Mouse (Mus musculus) 3T3-L1 (cell line): ENCODE results near the gene Cdk2ap2.

Experiments
- DNase-seq: peaks from one replicate; pipeline ENCODE4 v3.0.0-alpha.2; 2015; ENCODE audit warnings: low read depth, low spot score

Gene Cdk2ap2

DNA sequence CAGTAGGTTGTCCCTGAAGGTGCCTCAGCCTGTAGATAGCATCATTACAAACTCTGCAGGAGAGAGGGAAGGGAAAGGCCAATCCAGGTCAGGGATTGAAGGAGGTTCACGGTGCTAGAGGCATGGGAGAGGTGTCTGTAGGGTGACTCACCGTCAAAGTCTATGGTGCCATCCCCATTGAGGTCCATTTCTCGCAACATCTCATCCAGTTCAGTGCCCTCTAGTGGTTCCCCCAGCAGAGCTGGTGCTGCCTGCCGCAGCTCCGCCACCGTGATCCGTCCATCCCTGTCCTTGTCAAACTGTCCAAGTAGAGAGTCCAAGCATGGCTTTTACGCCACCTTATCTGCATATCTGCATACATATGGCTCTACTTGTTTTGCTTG is 39.0 kb downstream of the Cdk2ap2 start:
- DNase-seq = peak; percentile 80

DNA sequence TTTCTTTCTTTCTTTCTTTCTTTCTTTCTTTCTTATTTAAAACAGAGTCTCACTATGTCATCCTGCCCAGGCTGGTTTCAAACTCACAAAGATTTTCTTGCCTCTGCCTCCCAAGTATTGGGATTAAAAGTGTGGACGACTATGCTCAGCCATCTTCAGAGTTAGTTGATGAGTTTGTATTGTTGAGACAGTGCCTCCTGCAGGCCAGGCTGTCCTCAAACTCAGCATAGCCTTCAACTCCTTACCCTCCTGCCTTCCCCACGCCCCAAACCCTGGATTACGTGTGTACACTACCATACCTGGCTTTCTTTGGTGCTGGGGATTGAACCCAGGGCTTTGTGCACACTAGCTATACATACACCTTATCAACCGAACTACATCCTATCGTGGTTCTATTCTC is 39.5 kb downstream of the Cdk2ap2 start:
- peak; percentile 48 for DNase-seq

DNA sequence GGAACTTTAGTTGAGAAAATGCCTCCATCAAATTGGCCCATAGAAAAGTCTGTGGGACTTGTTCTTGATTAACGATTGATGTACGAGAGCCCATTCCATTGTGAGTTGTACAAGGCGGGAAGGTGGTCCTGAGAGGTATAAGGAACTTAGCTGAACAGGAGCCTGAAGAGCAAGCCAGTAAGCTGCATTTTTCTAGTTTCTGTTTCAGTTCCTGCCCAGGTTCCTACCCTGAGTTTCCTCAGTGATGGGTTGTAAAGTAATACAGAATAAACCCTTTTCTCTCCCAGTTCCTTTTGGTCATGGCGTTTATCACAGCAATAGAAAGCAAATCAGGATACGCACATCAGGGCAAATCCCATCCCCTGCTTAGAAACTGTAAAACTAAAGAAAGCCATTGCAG is 40.9 kb downstream of the Cdk2ap2 start:
- DNase-seq = no peak

DNA sequence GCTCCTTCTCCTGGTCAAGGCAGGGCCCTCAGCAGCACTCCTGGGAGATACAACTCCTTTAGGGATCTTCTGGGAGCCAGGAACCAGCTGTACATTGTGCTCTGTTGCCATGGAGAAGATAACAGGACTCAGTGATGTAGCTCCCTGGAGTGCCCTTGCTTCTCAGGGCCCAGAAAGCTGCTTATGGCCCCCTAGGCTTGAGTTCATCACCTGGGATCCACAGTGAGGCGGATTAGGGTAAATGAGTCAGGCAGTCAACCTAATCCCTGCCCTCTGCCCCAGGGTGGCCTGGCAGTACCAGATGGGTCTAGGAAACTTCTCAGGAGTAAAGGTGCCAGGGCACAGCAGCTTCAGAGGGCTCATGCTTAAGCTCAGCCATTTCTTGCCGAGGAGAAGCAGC is 42.5 kb downstream of the Cdk2ap2 start, which contains the start of gene Gpr152:
Gene Gpr152, plus strand, starts transcription at position 342 of the 400 bp plus-strand sequence.
- no peak for DNase-seq

DNA sequence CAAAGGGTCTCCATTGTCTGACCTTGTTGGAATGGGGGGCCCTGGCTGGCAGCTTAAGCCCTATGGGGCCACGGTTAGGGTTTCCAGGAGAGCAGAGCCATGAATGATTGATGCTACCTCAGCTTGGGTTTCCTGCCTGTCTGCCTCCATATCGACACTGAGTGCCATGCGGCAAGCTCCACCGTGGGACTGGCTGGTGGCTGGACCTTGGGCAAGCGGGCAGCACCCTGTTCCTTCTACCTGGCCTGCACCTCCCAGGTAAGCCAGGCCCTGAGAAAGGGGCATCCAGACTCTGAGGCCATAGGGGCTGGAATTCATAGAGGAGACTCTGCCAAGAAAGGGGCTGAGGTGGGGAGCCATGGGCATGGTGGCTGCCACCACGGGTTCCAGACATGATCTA is 43.2 kb downstream of the Cdk2ap2 start:
- no peak for DNase-seq

DNA sequence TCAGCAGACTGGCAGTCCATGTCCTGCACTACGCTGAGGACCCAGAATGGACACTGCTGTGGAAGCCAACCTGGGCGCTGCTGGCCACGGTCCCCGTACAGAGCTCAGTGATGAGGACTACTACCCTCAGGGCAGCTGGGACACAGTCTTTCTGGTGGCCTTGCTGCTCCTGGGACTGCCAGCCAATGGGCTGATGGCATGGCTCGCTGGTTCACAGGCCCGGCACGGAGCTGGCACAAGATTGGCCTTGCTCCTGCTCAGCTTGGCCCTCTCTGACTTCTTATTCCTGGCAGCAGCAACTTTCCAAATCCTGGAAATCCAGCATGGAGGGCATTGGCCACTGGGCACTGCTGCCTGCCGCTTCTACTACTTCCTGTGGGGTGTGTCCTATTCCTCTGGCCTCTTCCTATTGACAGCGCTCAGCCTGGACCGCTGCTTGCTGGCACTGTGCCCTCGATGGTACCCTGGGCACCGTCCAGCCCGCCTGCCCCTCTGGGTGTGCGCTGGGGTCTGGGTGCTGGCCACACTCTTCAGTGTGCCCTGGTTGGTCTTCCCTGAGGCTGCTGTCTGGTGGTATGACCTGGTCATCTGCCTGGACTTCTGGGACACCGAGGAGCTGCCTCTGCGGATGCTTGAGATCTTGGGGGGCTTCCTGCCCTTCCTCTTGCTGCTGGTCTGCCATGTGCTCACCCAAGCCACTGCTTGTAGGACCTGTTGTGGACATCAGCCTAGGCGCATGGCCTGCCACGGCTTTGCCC is 45.6 kb downstream of the Cdk2ap2 start:
- DNase-seq = no peak

DNA sequence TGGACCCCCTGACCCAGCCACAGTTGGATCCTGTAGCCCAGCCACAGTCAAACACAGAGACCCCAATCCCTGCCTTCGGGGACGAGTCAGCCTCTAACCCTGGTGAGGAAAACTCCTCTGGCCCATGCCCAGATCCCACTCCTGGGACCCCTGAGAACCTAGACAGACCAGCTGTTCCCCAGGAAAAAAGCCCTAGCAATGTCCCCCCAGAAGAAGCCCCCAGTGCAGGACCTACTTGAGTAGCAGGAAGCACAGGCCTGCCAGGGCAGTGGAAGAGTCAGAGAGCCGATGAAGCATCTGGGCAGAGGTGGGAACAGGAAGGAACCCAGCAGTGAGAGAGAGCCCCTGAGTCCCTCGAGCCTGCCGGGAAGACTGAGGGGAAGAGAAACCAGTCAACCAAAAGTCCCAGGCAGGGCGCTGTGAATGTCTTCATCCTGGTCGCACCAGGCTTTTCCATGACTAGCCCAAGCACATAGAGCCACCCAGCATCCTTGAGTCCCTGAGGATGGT is 46.8 kb downstream of the Cdk2ap2 start, which contains the start of gene Cabp4:
Gene Cabp4, minus strand, starts transcription at position 275 of the 510 bp plus-strand sequence.
- no peak for DNase-seq

DNA sequence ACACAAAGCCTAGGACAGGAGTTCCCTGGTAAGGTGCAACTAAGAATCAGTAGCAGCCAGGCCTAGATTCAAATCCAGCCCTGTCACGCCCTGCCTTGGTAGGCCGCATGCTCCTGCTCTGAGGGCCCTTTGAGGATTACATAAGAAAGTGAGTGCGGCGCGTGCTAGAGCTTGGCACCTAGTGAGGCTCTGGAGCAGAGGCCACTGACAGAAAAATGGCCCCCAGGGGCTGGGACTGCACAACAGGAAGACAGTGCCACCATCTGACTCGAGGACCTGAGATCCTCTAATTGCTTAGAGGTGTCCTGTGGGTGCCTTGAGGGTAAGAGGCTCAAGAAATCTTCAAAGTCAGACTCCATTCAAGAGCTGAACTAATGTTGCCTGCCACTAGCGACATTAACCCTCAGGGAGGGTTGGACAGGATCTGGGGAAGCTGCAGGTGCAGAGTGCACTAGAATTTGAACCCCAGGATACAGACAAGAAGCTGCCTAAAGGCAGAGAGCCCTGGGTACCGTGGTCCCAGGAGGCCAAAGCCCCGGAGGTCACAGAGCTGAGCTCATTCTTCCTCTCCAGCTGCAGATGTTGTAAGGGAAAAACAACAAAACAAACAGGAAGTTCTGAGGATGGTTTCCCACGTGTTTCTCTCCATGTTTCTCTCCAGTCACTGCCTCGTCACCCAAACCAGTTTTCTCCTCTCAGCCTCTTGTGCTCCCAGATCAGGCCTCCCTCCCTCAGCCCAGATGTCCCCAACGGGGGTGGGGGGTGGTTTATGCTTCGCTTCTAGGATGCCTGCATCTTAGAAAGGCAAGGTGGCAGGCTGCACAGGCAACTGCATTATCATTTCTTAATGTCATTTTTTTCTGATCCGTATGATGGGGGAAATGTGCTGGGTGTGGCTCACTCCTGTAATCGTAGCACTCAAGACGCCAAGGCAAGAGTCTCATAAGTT is 47.8 kb downstream of the Cdk2ap2 start:
- DNase-seq = no peak

DNA sequence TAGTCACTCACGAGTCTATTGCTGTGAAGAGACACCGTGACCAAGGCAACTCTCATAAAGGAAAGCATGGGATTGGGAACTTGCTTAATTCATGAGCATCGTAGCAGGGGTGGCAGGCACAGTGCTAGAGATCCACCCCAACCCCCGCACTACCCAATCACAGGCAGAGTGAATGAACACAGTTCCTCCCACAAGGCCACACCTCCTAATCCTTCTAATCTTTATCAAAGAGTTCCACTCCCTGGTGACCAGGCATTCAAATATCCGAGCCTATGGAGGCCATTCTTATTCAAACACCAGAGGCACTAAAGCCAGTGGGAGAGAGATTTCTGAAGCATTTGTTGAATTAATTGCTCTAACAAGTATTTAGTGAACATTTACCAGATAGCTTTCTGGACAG is 49.0 kb downstream of the Cdk2ap2 start:
- DNase-seq = no peak

DNA sequence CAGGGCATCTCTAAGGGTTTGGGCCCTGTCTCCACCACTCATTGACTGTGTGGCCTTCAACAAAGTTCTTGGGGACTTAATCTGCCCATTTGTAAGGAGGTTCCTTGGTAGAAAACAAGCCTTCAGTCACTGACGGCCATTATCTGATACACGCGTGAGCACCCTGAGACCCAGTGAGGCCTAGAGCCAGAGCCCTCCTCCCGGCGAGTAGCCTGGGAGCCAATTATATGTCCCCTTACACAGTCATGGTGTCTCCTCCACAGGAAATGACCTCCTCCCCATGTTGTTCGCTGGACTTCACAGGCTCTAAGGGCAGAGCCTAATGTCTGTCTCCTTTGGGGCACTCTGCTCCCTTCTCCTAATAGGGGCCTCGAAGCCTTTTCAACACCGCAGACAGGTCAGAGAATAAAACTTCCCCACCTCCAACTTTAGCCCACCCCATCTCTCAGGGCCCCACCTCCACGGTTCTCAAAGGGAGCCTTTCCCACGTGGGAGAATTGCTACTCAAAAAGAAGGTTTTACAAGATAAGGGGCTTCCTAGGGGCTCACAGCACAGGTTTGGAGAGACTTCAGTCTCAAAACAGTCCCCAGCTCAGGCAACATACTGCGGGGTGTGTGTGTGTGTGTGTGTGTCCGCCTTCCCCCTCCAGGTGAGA is 49.5 kb downstream of the Cdk2ap2 start:
- no peak for DNase-seq

DNA sequence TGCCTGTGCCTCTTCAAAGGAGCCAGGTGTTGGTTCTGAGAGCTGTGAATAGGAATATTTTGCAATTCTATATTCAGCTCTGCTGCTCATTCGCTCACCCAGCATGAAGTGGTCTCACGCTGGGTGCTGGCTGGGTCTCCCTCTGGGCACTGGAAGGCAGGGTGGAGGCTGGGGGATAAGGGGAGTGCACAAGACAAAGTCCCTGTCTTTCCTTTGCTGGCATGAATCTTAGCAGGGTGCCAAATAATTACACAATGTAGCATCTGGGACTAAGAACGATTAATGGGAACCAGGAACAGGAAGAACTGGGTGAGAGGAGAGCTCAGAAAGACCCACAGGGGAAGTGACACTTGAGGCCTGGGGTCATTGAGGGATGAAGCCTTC is 50.0 kb downstream of the Cdk2ap2 start:
- DNase-seq = no peak

DNA sequence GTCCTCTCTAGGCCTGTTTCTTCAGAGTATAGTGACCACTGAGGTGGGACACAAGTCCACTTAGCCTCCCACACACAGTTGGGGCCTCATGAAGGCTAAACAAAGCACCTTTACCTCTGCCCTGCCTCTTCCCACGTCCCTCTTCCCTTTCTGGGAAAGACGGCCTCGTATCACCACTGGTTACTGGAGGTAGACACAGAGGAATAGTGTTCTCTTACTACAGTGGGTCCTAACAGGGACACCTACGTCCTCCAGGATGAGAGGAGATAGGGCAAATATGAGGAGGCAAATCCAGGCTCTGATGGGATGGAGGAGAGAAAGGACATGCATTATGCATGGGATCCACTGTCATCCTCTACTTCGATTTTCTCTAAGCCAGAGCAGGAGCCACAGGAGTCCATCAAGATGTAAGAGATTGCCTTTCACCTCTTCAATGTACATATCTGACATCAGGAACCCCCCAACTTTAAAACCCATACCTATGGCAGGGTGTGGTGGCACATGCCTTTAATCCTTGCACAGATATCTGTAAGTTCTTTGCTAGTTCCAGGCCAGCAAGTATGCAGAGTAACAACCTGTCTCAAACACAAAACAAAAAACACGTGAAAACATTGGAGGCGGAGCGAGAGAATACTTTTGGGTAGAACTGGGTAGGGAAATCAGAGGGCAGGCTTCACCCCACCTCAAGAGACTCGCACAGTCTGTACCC is 51.0 kb downstream of the Cdk2ap2 start:
- DNase-seq = no peak

DNA sequence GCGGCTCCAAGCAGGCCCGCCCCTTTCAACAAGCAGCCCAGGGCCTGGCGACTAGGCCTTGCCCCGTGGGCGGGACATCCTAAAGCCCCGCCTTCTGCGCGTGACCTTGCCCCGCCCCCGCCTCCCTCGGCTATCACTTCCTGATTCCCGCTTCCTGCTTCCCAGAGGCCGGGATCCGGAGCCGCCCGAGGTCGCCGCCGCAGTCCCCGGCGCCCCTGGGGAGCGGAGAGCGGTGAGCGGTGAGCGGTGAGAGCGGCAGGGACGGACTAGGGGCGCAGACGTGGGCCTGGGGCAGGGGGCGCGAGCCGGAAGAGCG is 51.5 kb downstream of the Cdk2ap2 start, which contains the start of gene Coro1b:
Gene Coro1b, plus strand, starts transcription at position 129 of the 316 bp plus-strand sequence.
- DNase-seq = peak; percentile 95
